Mouse (Mus musculus) ES-Bruce4 (cell line): ENCODE data around the gene Il1rl2.

Source experiments
- EP300 ChIP-seq: IDR thresholded peaks from 2 replicates; pipeline ENCODE4 v1.6.1; 2011; ENCODE audit warnings: low read depth, low read length; ENCODE audit not compliant: insufficient read depth
- POLR2A ChIP-seq: IDR thresholded peaks from one replicate; pipeline ENCODE4 v1.8.1; 2011; ENCODE audit warnings: low read length; ENCODE audit not compliant: insufficient read depth

- no peak for TF ChIP-seq EP300
- no peak for TF ChIP-seq POLR2A
Observed at GRCm38 (mm10) chr1:40340102-40340501, 15.7 kb downstream of the Il1rl2 start.
